ENCODE assay signal across 8 mouse cellular contexts in genomic region chr16:3884201-3885064, GRCm38 (mm10). TPM values are rescaled to one million over a fixed set of nuclear protein-coding genes. Genes with fewer than 3 reads are reported as not detected.
DNase-seq lines count a peak whose midpoint lies in the region; ATAC-seq and TF ChIP-seq lines count a peak whose summit lies in the region.

Gene Zfp597 (minus strand): TSS chr16:3884561.
Gene Gm20695 (plus strand): TSS chr16:3884648.

- WGBS in forebrain, embryonic 16.5 days, result under 1% methylated on average over 87 of the region's 88 CpGs
- under 1% methylated on average over 75 of the region's 88 CpGs for WGBS in lung, embryonic 15.5 days

- no peaks in the 10 kb centered on the region; the same call in 1 of the 2 replicates for H3K36me3 ChIP-seq in ES-E14 (ENCODE audit: control insufficient read depth, insufficient read depth, low read length, poor library complexity, severe bottlenecking)
- H3K36me3 ChIP-seq in forebrain, embryonic 16.5 days (ENCODE audit: control insufficient read depth, insufficient read depth), result no peaks in the 10 kb centered on the region
- H3K36me3 ChIP-seq in lung, embryonic 15.5 days, result no peaks in the 10 kb centered on the region

- peak within 1 kb of the TSS; percentile 94 for H3K9ac ChIP-seq in ES-E14 (ENCODE audit: insufficient read depth, low read depth, low read length, poor library complexity, severe bottlenecking)
- H3K9ac ChIP-seq in forebrain, embryonic 16.5 days (replicated peaks; ENCODE audit: low read depth, low read length), result peak within 1 kb of the TSS; percentile 91
- H3K9ac ChIP-seq in lung, embryonic 15.5 days, result peak within 1 kb of the TSS; percentile 84

- H3K4me2 ChIP-seq in forebrain, embryonic 16.5 days (ENCODE audit: low read length), result peak within 1 kb of the TSS; percentile 74
- H3K4me2 ChIP-seq in lung, embryonic 15.5 days, result peak within 1 kb of the TSS; percentile 63

- ATAC-seq in forebrain, embryonic 16.5 days, result peak; percentile 99
- ATAC-seq in lung, embryonic 15.5 days (ENCODE audit: borderline replicate concordance, extremely low read depth, low FRiP score, low TSS enrichment), result peak; percentile 100

- H3K9me3 ChIP-seq in ES-E14 (ENCODE audit: control insufficient read depth, insufficient read depth, low read depth, low read length), result no peaks in the 10 kb centered on the region
- no peaks in the 10 kb centered on the region for H3K9me3 ChIP-seq in forebrain, embryonic 16.5 days (ENCODE audit: control insufficient read depth, low read length)
- H3K9me3 ChIP-seq in lung, embryonic 15.5 days, result no peaks in the 10 kb centered on the region

- no peak within 1 kb of the TSS for H3K27ac ChIP-seq in ES-E14 (ENCODE audit: insufficient read depth, low read depth, low read length, poor library complexity, severe bottlenecking)
- H3K27ac ChIP-seq in forebrain, embryonic 16.5 days (ENCODE audit: low read length), result peak within 1 kb of the TSS; percentile 95
- peak within 1 kb of the TSS; percentile 94 for H3K27ac ChIP-seq in lung, embryonic 15.5 days

- H3K4me3 ChIP-seq in ES-E14 (ENCODE audit: insufficient read depth in 1 of 2, low read depth in 1 of 2, low read length in 2 of 2, poor library complexity in 1 of 2, severe bottlenecking in 1 of 2), result peak within 1 kb of the TSS; percentile 95 to 98
- peak within 1 kb of the TSS; percentile 73 for H3K4me3 ChIP-seq in forebrain, embryonic 16.5 days (replicated peaks; ENCODE audit: low read length)
- H3K4me3 ChIP-seq in lung, embryonic 15.5 days, result peak within 1 kb of the TSS; percentile 75

- no peaks in the 10 kb centered on the region for H3K4me1 ChIP-seq in ES-E14 (ENCODE audit: control insufficient read depth in 2 of 2, insufficient read depth in 2 of 2, low read length in 2 of 2, poor library complexity in 1 of 2)
- peaks cover 11% of the 10 kb centered on the region for H3K4me1 ChIP-seq in forebrain, embryonic 16.5 days (replicated peaks; ENCODE audit: control insufficient read depth, insufficient read depth, low read length)
- peaks cover 10% of the 10 kb centered on the region for H3K4me1 ChIP-seq in lung, embryonic 15.5 days

- peak; percentile 85 for DNase-seq in ES-E14 (ENCODE audit: low read depth, low spot score)
- DNase-seq in cerebellum, adult 11-12 months, result peak; percentile 95
- DNase-seq in heart, postnatal 4 days, result peak; percentile 97
- peak; percentile 89 to 93 for DNase-seq in layer of hippocampus, adult 8-10 months (ENCODE audit: low spot score in 2 of 2)
- DNase-seq in ovary, adult 18-20 months (ENCODE audit: low spot score), result peak; percentile 91
- DNase-seq in thymus, postnatal 0 days (ENCODE audit: low spot score), result peak; percentile 96

- no peaks in the 10 kb centered on the region for H3K27me3 ChIP-seq in forebrain, embryonic 16.5 days (replicated peaks; ENCODE audit: control insufficient read depth, insufficient read depth, low read length)
- H3K27me3 ChIP-seq in lung, embryonic 15.5 days, result no peaks in the 10 kb centered on the region

- in situ Hi-C loops in ES-E14 (cut with MboI; ENCODE audit: low sequenced_read_pairs in 2 of 2, unreplicated experiment in 2 of 2), result no loop called here

TF ChIP-seq in ES-E14, 5 proteins besides CTCF, POLR2A, EP300 and RAD21:
- TF ChIP-seq ZNF384 (IDR thresholded peaks at IDR 0.05; ENCODE audit: low read depth, low read length) (no peak), CHD2 (IDR thresholded peaks at IDR 0.05; ENCODE audit: low read depth, low read length) (0 out of 2 replicates have a peak, but pooled peaks have one; percentile 40), ZC3H11A (IDR thresholded peaks at IDR 0.05; ENCODE audit: borderline replicate concordance, low read depth, low read length) (no peak), HCFC1 (IDR thresholded peaks at IDR 0.05; ENCODE audit: borderline replicate concordance, insufficient read depth, low read length) (peak; percentile 92), MAFK (IDR thresholded peaks at IDR 0.05; ENCODE audit: insufficient read depth, low read depth, low read length) (no peak)

RNA-seq across cellular contexts. Expression of gene Zfp597, which starts in this region (rescaled TPM):
- total RNA-seq in ES-E14 (2012; rRNA removed), result 8.7 and 10.7 TPM in 2 replicates
- polyA plus RNA-seq in forebrain, embryonic 16.5 days (2015; fragmentation: Nextera tagmentation; extraction: Ambion mirVana), result 14.0 and 17.5 TPM in 2 replicates
- total RNA-seq in heart, postnatal 4 days (2021), result 10 to 100 TPM; 12.4 to 15.5 TPM
- 10 to 100 TPM; 21.3 to 29.5 (median 24.6) TPM for total RNA-seq in layer of hippocampus, adult 8-10 months (2022)
- polyA plus RNA-seq in lung, embryonic 15.5 days (2015; fragmentation: Nextera tagmentation; extraction: Ambion mirVana), result 6.4 and 6.8 TPM in 2 replicates
- 5.7 and 7.1 TPM in 2 replicates for polyA plus RNA-seq in thymus, postnatal 0 days (2015; fragmentation: Nextera tagmentation; extraction: Ambion mirVana)

RNA-seq across cellular contexts. Expression of gene Gm20695, which starts in this region (rescaled TPM):
- 1.1 TPM in 1 of 2 replicates, not detected in the other for total RNA-seq in ES-E14 (2012; rRNA removed)
- 2.1 and 3.3 TPM in 2 replicates for polyA plus RNA-seq in forebrain, embryonic 16.5 days (2015; fragmentation: Nextera tagmentation; extraction: Ambion mirVana)
- 1 to 10 TPM in 1 of 2 experiments, not detected in 1; 1.4 TPM for total RNA-seq in heart, postnatal 4 days (2021)
- under 1 TPM in 1 of 4 experiments, not detected in 3; 0.68 TPM for total RNA-seq in layer of hippocampus, adult 8-10 months (2022)
- polyA plus RNA-seq in lung, embryonic 15.5 days (2015; fragmentation: Nextera tagmentation; extraction: Ambion mirVana), result 1.1 and 1.4 TPM in 2 replicates
- polyA plus RNA-seq in thymus, postnatal 0 days (2015; fragmentation: Nextera tagmentation; extraction: Ambion mirVana), result 1.7 and 3.1 TPM in 2 replicates
